Mouse (Mus musculus) neural tube, embryonic 11.5 days (tissue): ENCODE data around the gene Itgb6. TPM values are rescaled to one million over a fixed set of nuclear protein-coding genes. Genes with fewer than 3 reads are reported as not detected.

Experiments used
- ATAC-seq: fragments of 200-750 bp; cut with Nextera tagmentation; 2 replicates; pipeline ENCODE4 v1.8.0; 2017; ENCODE audit warnings: moderate number of reproducible peaks, mild to moderate bottlenecking, moderate TSS enrichment, moderate library complexity; ENCODE audit not compliant: insufficient read depth, low FRiP score, low TSS enrichment
- DNase-seq: peaks from one replicate; pipeline ENCODE4 v3.0.0-alpha.2; 2015; ENCODE audit warnings: low spot score
- H3K27ac ChIP-seq: fragments of 300-500 bp; sonication (generic); 2 replicates; pipeline ENCODE4 v1.5.1; 2014; ENCODE audit warnings: low read depth, mild to moderate bottlenecking, low read length
- H3K27me3 ChIP-seq: fragments of 300-500 bp; sonication (generic); 2 replicates; pipeline ENCODE4 v1.6.1; 2014; ENCODE audit warnings: mild to moderate bottlenecking, low read length, mixed read lengths; ENCODE audit not compliant: control insufficient read depth, insufficient read depth
- H3K36me3 ChIP-seq: fragments of 300-500 bp; sonication (generic); 2 replicates; pipeline ENCODE4 v1.6.1; 2014; ENCODE audit warnings: mild to moderate bottlenecking, low read length, moderate library complexity, mixed read lengths; ENCODE audit not compliant: control insufficient read depth, insufficient read depth
- H3K4me1 ChIP-seq: fragments of 300-500 bp; sonication (generic); 2 replicates; pipeline ENCODE4 v1.6.1; 2014; ENCODE audit warnings: low read length, mixed read lengths; ENCODE audit not compliant: control insufficient read depth, insufficient read depth
- H3K4me2 ChIP-seq: fragments of 300-500 bp; sonication (generic); 2 replicates; pipeline ENCODE4 v1.6.1; 2014; ENCODE audit warnings: low read depth, mild to moderate bottlenecking, moderate library complexity
- H3K4me3 ChIP-seq: fragments of 300-500 bp; sonication (generic); 2 replicates; pipeline ENCODE4 v1.5.1; 2014; ENCODE audit warnings: low read depth, low read length
- H3K9ac ChIP-seq: fragments of 300-500 bp; sonication (generic); 2 replicates; pipeline ENCODE4 v1.6.1; 2014; ENCODE audit warnings: mild to moderate bottlenecking, low read length
- H3K9me3 ChIP-seq: fragments of 300-500 bp; sonication (generic); 2 replicates; pipeline ENCODE4 v1.6.1; 2016; ENCODE audit warnings: low read length; ENCODE audit not compliant: control insufficient read depth
- WGBS: fragments of 180-500 bp; shearing (Covaris S2); extraction: QIAGEN DNeasy Blood & Tissue Kit; methylation state at CpG from one replicate; pipeline ENCODE4 v1.1.7; 2014; 5-methylcytosine and 5-hydroxymethylcytosine counted together
- polyA plus RNA-seq: library from polyadenylated mRNA; unstranded; fragments of >200 nt; fragmentation: Nextera tagmentation; extraction: Ambion mirVana; gene quantifications from 2 replicates; pipeline ENCODE4 v1.2.1, GENCODE M21; 2014

Itgb6 gene
- polyA plus RNA-seq, 1 experiment from 2014 or later = 0.73 TPM

GRCm38 (mm10) chr2:60739389-60740137 lies 17.1 kb upstream of the Itgb6 start:
- ATAC-seq = no peak
- 77% methylated on average over 10 of the region's 10 CpGs for WGBS
- H3K4me2 ChIP-seq = no peak overlapping the region
- no peak for DNase-seq
- H3K9me3 ChIP-seq = no peaks in the 10 kb centered on the region
- no peaks in the 10 kb centered on the region for H3K36me3 ChIP-seq
- no peak overlapping the region for H3K9ac ChIP-seq
- H3K4me1 ChIP-seq = no peaks in the 10 kb centered on the region
- no peaks in the 10 kb centered on the region for H3K27me3 ChIP-seq
- H3K27ac ChIP-seq = no peak overlapping the region
- no peak overlapping the region for H3K4me3 ChIP-seq

GRCm38 (mm10) chr2:60730929-60731328 lies 8.5 kb upstream of the Itgb6 start:
- Histone ChIP-seq H3K4me1 (no peaks in the 10 kb centered on the region), H3K4me3 (no peak overlapping the region), H3K27ac (no peak overlapping the region), H3K9ac (no peak overlapping the region), H3K9me3 (no peaks in the 10 kb centered on the region), H3K27me3 (no peaks in the 10 kb centered on the region), H3K4me2 (no peak overlapping the region), H3K36me3 (no peaks in the 10 kb centered on the region)
- 56% methylated on average over 6 of the region's 6 CpGs for WGBS
- DNase-seq (no peak), ATAC-seq (no peak)

- WGBS = 18% methylated on average over 3 of the region's 3 CpGs
- Histone ChIP-seq H3K27me3 (no peaks in the 10 kb centered on the region), H3K4me1 (no peaks in the 10 kb centered on the region), H3K9me3 (no peaks in the 10 kb centered on the region), H3K4me3 (no peak overlapping the region), H3K36me3 (no peaks in the 10 kb centered on the region), H3K9ac (no peak overlapping the region), H3K27ac (no peak overlapping the region), H3K4me2 (no peak overlapping the region)
- ATAC-seq (no peak), DNase-seq (peak; percentile 37)
Measured at GRCm38 (mm10) chr2:60730024-60730423, 7.6 kb upstream of the Itgb6 start.

- Histone ChIP-seq H3K4me2 (no peak overlapping the region), H3K9ac (no peak overlapping the region), H3K4me3 (no peak overlapping the region), H3K36me3 (no peaks in the 10 kb centered on the region), H3K27me3 (no peaks in the 10 kb centered on the region), H3K4me1 (no peaks in the 10 kb centered on the region), H3K27ac (no peak overlapping the region), H3K9me3 (no peaks in the 10 kb centered on the region)
- no peak for DNase-seq
- 64% methylated on average over 10 of the region's 10 CpGs for WGBS
- no peak for ATAC-seq
Measured at GRCm38 (mm10) chr2:60728902-60729585, 6.6 kb upstream of the Itgb6 start.

DNA sequence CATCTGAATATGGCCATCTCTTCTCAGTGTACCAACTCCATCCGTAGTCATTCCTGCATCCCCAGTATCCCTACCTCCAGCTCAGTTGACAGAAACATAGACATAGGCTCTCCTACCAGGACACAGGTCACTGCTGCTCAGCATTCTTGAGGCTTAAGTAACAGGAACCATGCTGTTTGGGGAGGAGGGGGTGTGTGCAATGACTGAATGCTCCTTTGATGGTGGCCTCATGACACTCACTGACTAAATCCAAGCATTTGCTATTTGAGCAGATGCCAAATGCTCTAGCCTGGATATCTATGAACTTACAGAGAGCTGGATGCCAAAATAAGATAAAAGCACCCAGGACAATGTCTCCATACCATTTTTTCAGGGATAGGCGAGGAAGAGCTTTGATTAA lies 2.2 kb upstream of the Itgb6 start:
- no peak for ATAC-seq

GRCm38 (mm10) chr2:60722967-60723366 lies 524 bp upstream of the Itgb6 start:
- DNase-seq = no peak
- Histone ChIP-seq H3K27ac (no peak overlapping the region), H3K36me3 (no peaks in the 10 kb centered on the region), H3K9ac (no peak overlapping the region), H3K4me3 (no peak overlapping the region), H3K4me2 (no peak overlapping the region), H3K9me3 (no peaks in the 10 kb centered on the region), H3K4me1 (0 out of 2 replicates have a peak, but pooled peaks cover 3% of the 10 kb centered on the region), H3K27me3 (no peaks in the 10 kb centered on the region)
- ATAC-seq = no peak
- 85% methylated on average over 3 of the region's 3 CpGs for WGBS

More for the DNA sequence above, 2.2 kb upstream of the Itgb6 start:
- 0 out of 2 replicates have a peak, but pooled peaks cover 3% of the 10 kb centered on the region for H3K4me1 ChIP-seq
- H3K9ac ChIP-seq = no peak overlapping the region
- H3K9me3 ChIP-seq = no peaks in the 10 kb centered on the region
- no peaks in the 10 kb centered on the region for H3K27me3 ChIP-seq
- no peak overlapping the region for H3K27ac ChIP-seq
- no peak overlapping the region for H3K4me2 ChIP-seq
- WGBS = 82% methylated on average over 2 of the region's 2 CpGs
- no peak overlapping the region for H3K4me3 ChIP-seq
- no peaks in the 10 kb centered on the region for H3K36me3 ChIP-seq
- DNase-seq = no peak

DNA sequence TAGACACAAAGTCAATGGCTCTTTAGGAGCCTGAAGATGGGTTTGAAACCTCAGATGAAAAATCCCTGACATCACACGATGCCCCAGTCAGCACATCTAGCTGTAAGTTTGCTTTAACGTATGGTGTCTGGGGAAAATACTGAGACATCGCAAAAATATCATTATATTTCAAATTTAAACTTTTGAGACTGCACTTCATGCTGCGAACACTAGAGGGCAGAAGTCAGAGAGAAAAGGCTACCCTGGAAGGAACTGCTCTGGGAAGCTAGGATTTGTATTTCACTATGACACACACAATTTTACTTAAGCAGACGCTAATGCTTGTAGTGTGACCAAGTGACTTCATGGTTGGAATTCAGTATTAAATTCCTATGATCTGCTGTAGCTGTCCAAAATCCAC lies 1.5 kb downstream of the Itgb6 start:
- Histone ChIP-seq H3K27me3 (no peaks in the 10 kb centered on the region), H3K4me2 (no peak overlapping the region), H3K9ac (no peak overlapping the region), H3K9me3 (no peaks in the 10 kb centered on the region), H3K27ac (no peak overlapping the region), H3K4me3 (no peak overlapping the region), H3K4me1 (0 out of 2 replicates have a peak, but pooled peaks cover 3% of the 10 kb centered on the region), H3K36me3 (no peaks in the 10 kb centered on the region)
- no peak for ATAC-seq
- no peak for DNase-seq
- 28% methylated on average over 5 of the region's 5 CpGs for WGBS

- Histone ChIP-seq H3K27ac (no peak overlapping the region), H3K4me2 (no peak overlapping the region), H3K27me3 (no peaks in the 10 kb centered on the region), H3K9ac (no peak overlapping the region), H3K4me3 (no peak overlapping the region), H3K36me3 (no peaks in the 10 kb centered on the region), H3K4me1 (0 out of 2 replicates have a peak, but pooled peaks cover 3% of the 10 kb centered on the region), H3K9me3 (no peaks in the 10 kb centered on the region)
- no peak for ATAC-seq
- DNase-seq = no peak
- 81% methylated on average over 8 of the region's 8 CpGs for WGBS
Measured at GRCm38 (mm10) chr2:60720205-60720604, 2.2 kb downstream of the Itgb6 start.

DNA sequence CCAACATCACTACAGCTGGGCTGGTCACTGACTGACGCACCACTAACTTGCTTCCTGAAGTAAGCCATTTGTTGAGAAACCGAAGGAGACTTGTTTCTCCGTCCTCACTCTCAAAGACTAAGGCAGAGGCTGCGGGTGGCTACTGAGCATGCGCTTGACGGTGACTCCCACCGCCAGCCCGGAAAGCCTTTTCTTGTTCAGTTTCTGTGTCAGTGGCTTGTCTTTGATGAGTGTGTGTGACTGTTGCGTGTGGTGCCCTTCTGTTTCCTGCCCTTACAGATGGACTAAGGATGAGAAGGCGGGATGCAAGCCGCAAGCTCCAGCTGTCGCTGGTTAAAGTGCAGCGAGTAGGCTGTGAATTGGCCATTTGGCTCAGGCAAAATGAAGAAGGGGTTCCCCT lies 5.1 kb downstream of the Itgb6 start:
- Histone ChIP-seq H3K4me3 (no peak overlapping the region), H3K4me2 (no peak overlapping the region), H3K9ac (no peak overlapping the region), H3K27me3 (no peaks in the 10 kb centered on the region), H3K27ac (no peak overlapping the region), H3K9me3 (no peaks in the 10 kb centered on the region), H3K36me3 (no peaks in the 10 kb centered on the region), H3K4me1 (peaks cover 7% of the 10 kb centered on the region)
- ATAC-seq (no peak), DNase-seq (no peak)
- 67% methylated on average over 13 of the region's 13 CpGs for WGBS
